Mouse (Mus musculus) brain, embryonic 18.5 days (tissue): Measurements from ENCODE around the gene Gm15107.
"Not testable (repeated sequence)": the region's sequence is repeated elsewhere in the genome, so short reads cannot be mapped to it uniquely, and the experiment has no call there.

ENCODE experiments used
- DNase-seq: peaks from one replicate; pipeline ENCODE4 v3.0.0-alpha.2; 2012; ENCODE audit warnings: low read depth, low spot score

Gene Gm15107

GRCm38 (mm10) chrX:148180424-148180823 is at the start of gene Gm15107:
TSS of gene Gm15107 (plus strand) at chrX:148180724.
- not testable (repeated sequence) for DNase-seq
